Comparison of ENCODE assay signal across 15 mouse cellular contexts in the genomic region with DNA sequence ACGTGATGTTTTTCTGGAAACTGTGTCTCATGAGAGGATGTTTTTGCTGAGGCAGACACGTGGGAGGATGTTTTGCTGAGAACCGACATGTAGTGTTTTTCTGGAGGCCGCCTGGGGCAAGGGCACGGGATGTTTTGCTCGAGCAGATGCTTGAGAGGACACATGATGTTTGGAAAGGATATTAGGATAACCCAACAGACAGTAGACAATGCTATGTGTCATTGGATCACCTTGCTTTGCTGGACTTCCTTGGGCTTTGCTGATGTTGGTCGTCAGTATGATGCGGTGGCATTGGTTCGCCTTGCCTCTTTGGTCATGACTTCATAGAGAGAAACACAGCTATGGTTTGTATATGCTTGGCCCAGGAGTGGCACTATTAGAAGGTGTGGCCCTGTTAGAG.
"Had no signal": no experiment of that assay in that cellular context is flagged by ENCODE, and none has a peak within 500 bp of the region (broad histone marks: within the 10 kb centered on the region; RNA-seq: fewer than 3 reads in every experiment).

No protein-coding gene starts in this region.

- H3K27ac ChIP-seq: neural tube, embryonic 15.5 days; stomach, embryonic 15.5 days; stomach, postnatal 0 days had no signal

- DNase-seq: retina, postnatal 1 day; right cerebral cortex, adult 18-20 months; right cerebral cortex, postnatal 14 days; right cerebral cortex, postnatal 25 days; right cerebral cortex, postnatal 4 days; spleen, adult 18-20 months; thymus, adult 18-20 months; thymus, adult 2 months; thymus, postnatal 14 days; thymus, postnatal 25 days; thymus, postnatal 36 days; thymus, postnatal 4 days had no signal

- H3K9me3 ChIP-seq: neural tube, embryonic 15.5 days; stomach, embryonic 15.5 days had no signal

- H3K4me3 ChIP-seq: neural tube, embryonic 15.5 days; stomach, embryonic 15.5 days had no signal

- H3K9ac ChIP-seq: neural tube, embryonic 15.5 days; stomach, embryonic 15.5 days had no signal

- H3K36me3 ChIP-seq: neural tube, embryonic 15.5 days; stomach, embryonic 15.5 days had no signal

- H3K4me1 ChIP-seq: neural tube, embryonic 15.5 days; stomach, embryonic 15.5 days had no signal

- H3K4me2 ChIP-seq: neural tube, embryonic 15.5 days; stomach, embryonic 15.5 days had no signal

- H3K27me3 ChIP-seq: neural tube, embryonic 15.5 days; stomach, embryonic 15.5 days had no signal
